Mouse (Mus musculus) kidney, postnatal 10 days (tissue): ENCODE data around the gene Clasp1.

Experiments
- DNase-seq: peaks from one replicate; pipeline ENCODE4 v3.0.0; 2021; ENCODE audit warnings: mixed read lengths

Clasp1 gene

GRCm38 (mm10) chr1:118510996-118511395, 122.1 kb downstream of the Clasp1 start:
- no peak for DNase-seq

GRCm38 (mm10) chr1:118511738-118512530, 123.1 kb downstream of the Clasp1 start:
- no peak for DNase-seq

GRCm38 (mm10) chr1:118516256-118516655, 127.4 kb downstream of the Clasp1 start:
- no peak for DNase-seq

- DNase-seq = peak; percentile 23
Measured at GRCm38 (mm10) chr1:118523161-118523560, 134.3 kb downstream of the Clasp1 start.

- DNase-seq = no peak
Measured at GRCm38 (mm10) chr1:118525336-118525735, 136.5 kb downstream of the Clasp1 start.

- DNase-seq = no peak
Measured at GRCm38 (mm10) chr1:118529213-118529612, 140.4 kb downstream of the Clasp1 start.

- no peak for DNase-seq
Measured at GRCm38 (mm10) chr1:118531259-118531658, 142.4 kb downstream of the Clasp1 start.

- DNase-seq = no peak
Measured at GRCm38 (mm10) chr1:118536021-118536420, 147.2 kb downstream of the Clasp1 start.

GRCm38 (mm10) chr1:118539046-118539445, 150.2 kb downstream of the Clasp1 start:
- DNase-seq = no peak

GRCm38 (mm10) chr1:118542880-118543279, 154.0 kb downstream of the Clasp1 start:
- DNase-seq = no peak

GRCm38 (mm10) chr1:118548769-118549168, 159.9 kb downstream of the Clasp1 start:
- no peak for DNase-seq

- DNase-seq = no peak
Measured at GRCm38 (mm10) chr1:118551152-118551551, 162.3 kb downstream of the Clasp1 start.

GRCm38 (mm10) chr1:118552071-118552470, 163.2 kb downstream of the Clasp1 start:
- no peak for DNase-seq

- no peak for DNase-seq
Measured at GRCm38 (mm10) chr1:118553045-118553444, 164.2 kb downstream of the Clasp1 start.

GRCm38 (mm10) chr1:118553451-118553850, 164.6 kb downstream of the Clasp1 start:
- DNase-seq = no peak

GRCm38 (mm10) chr1:118554961-118555360, 166.1 kb downstream of the Clasp1 start:
- DNase-seq = no peak

GRCm38 (mm10) chr1:118559716-118560115, 170.9 kb downstream of the Clasp1 start:
- DNase-seq = no peak

- no peak for DNase-seq
Measured at GRCm38 (mm10) chr1:118564561-118564960, 175.7 kb downstream of the Clasp1 start.

GRCm38 (mm10) chr1:118567659-118568058, 178.8 kb downstream of the Clasp1 start:
- no peak for DNase-seq

- DNase-seq = no peak
Measured at GRCm38 (mm10) chr1:118580174-118580702, 191.4 kb downstream of the Clasp1 start.

GRCm38 (mm10) chr1:118581179-118581578, 192.3 kb downstream of the Clasp1 start:
- DNase-seq = no peak

- no peak for DNase-seq
Measured at GRCm38 (mm10) chr1:118589721-118590120, 200.9 kb downstream of the Clasp1 start.

GRCm38 (mm10) chr1:118592933-118593332, 204.1 kb downstream of the Clasp1 start:
- no peak for DNase-seq

GRCm38 (mm10) chr1:118595395-118595794, 206.5 kb downstream of the Clasp1 start:
- no peak for DNase-seq
